Mouse (Mus musculus) hindbrain, embryonic 14.5 days (tissue): ENCODE results near the gene Arsb. TPM values are rescaled to one million over a fixed set of nuclear protein-coding genes. Genes with fewer than 3 reads are reported as not detected.

Source experiments
- ATAC-seq: fragments of 200-750 bp; cut with Nextera tagmentation; 2 replicates; pipeline ENCODE4 v1.8.0; 2017; ENCODE audit warnings: moderate number of reproducible peaks, mild to moderate bottlenecking, moderate TSS enrichment, moderate library complexity; ENCODE audit not compliant: low FRiP score
- DNase-seq: peaks from one replicate; pipeline ENCODE4 v3.0.0-alpha.2; 2015; ENCODE audit warnings: low spot score
- H3K27ac ChIP-seq: fragments of 300-500 bp; sonication (generic); 2 replicates; pipeline ENCODE4 v1.5.1; 2014; ENCODE audit warnings: mild to moderate bottlenecking, moderate library complexity
- H3K27me3 ChIP-seq: fragments of 300-500 bp; sonication (generic); 2 replicates; pipeline ENCODE4 v1.6.1; 2014; ENCODE audit warnings: mild to moderate bottlenecking, low read length, mixed read lengths; ENCODE audit not compliant: control insufficient read depth, insufficient read depth
- H3K36me3 ChIP-seq: fragments of 300-500 bp; sonication (generic); replicated peaks from 2 replicates; pipeline ENCODE4 v1.6.1; 2014; ENCODE audit not compliant: control insufficient read depth, insufficient read depth
- H3K4me1 ChIP-seq: fragments of 300-500 bp; sonication (generic); replicated peaks from 2 replicates; pipeline ENCODE4 v1.6.1; 2014; ENCODE audit warnings: antibody characterized with exemption, low read length, mixed read lengths; ENCODE audit not compliant: control insufficient read depth, insufficient read depth
- H3K4me2 ChIP-seq: fragments of 300-500 bp; sonication (generic); replicated peaks from 2 replicates; pipeline ENCODE4 v1.6.1; 2014; ENCODE audit warnings: mild to moderate bottlenecking, moderate library complexity
- H3K4me3 ChIP-seq: fragments of 300-500 bp; sonication (generic); replicated peaks from 2 replicates; pipeline ENCODE4 v1.5.1; 2014; ENCODE audit warnings: mild to moderate bottlenecking, low read length
- H3K9ac ChIP-seq: fragments of 300-500 bp; sonication (generic); 2 replicates; pipeline ENCODE4 v1.6.1; 2014
- H3K9me3 ChIP-seq: fragments of 300-500 bp; sonication (generic); 2 replicates; pipeline ENCODE4 v1.6.1; 2016; ENCODE audit warnings: low read length; ENCODE audit not compliant: control insufficient read depth
- WGBS: fragments of 180-500 bp; shearing (Covaris S2); extraction: QIAGEN DNeasy Blood & Tissue Kit; methylation state at CpG from one replicate; pipeline ENCODE4 v1.1.7; 2014; 5-methylcytosine and 5-hydroxymethylcytosine counted together
- polyA plus RNA-seq: library from polyadenylated mRNA; unstranded; fragments of >200 nt; fragmentation: Nextera tagmentation; extraction: Ambion mirVana; gene quantifications from 2 replicates; pipeline ENCODE4 v1.2.1, GENCODE M21; 2014

Gene Arsb
- polyA plus RNA-seq, 1 experiment from 2014 or later = 10.9 TPM

DNA sequence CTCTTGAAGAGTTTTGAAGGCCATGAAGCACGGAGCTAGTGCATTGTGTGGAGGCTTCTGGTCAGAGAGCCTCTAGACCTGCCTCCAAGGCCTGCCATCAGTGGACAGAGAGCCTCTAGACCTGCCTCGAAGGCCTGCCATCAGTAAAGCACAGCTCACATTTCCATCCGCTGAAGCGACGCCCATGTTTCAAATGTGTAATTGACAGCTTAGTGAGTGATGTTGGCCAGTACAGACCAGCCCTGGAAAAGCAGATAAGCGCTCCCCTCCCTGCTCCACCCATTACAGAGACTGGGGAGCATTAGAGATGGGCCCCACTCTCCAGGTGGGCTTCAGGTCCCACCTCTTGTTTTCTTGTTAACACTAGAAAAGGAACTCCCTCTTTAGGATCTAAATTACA lies 13.9 kb upstream of the Arsb start:
- peaks cover 7% of the 10 kb centered on the region; the same call in 1 of the 2 replicates for H3K4me1 ChIP-seq
- no peak overlapping the region for H3K27ac ChIP-seq
- no peaks in the 10 kb centered on the region for H3K9me3 ChIP-seq
- DNase-seq = no peak
- H3K27me3 ChIP-seq = no peaks in the 10 kb centered on the region
- ATAC-seq = no peak
- H3K4me3 ChIP-seq = no peak overlapping the region
- no peak overlapping the region for H3K9ac ChIP-seq
- no peaks in the 10 kb centered on the region for H3K36me3 ChIP-seq
- no peak overlapping the region for H3K4me2 ChIP-seq
- 86% methylated on average over 6 of the region's 6 CpGs for WGBS

DNA sequence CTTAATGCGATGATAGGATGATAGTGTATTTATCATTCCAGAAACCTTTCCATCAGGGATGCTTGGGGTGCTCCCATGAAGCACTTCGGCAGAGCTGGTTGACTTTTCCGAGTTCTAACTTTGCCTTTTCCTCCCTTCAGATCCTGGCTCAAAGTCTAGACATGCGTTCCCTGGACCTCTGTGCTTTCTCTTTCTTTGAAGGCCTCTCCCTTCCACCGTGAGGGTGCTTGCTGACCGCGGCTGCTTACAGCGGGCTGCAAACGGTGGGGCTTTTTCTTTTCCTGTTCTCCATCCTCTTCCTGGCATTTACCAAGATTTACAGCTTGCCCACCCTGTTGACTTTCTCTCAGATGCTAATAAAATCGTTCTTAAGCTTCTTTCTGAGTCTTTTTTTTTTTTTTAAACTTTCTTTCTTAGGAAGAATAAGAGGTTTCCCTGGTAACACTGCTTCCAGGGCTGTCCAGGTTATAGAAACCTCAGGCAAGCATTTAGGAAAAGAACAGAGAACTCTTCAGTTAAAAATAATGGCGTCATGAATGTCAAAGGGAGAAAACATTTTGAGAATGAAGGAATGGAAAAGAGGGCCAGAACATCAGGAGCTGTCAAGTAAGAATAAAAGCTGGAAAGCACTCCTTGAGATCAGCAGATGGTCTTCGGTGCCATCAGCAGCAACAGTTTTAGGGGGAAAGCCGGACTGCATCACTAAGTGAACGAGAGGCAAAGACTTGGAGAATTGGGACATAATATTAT lies 13.1 kb upstream of the Arsb start:
- no peaks in the 10 kb centered on the region for H3K36me3 ChIP-seq
- DNase-seq (no peak), ATAC-seq (peak; percentile 27; the same call in 1 of the 2 replicates)
- no peak overlapping the region for H3K27ac ChIP-seq
- peaks cover 4% of the 10 kb centered on the region; the same call in 1 of the 2 replicates for H3K4me1 ChIP-seq
- no peak overlapping the region for H3K9ac ChIP-seq
- H3K27me3 ChIP-seq = no peaks in the 10 kb centered on the region
- H3K4me2 ChIP-seq = no peak overlapping the region
- WGBS = 32% methylated on average over 14 of the region's 14 CpGs
- H3K4me3 ChIP-seq = no peak overlapping the region
- H3K9me3 ChIP-seq = no peaks in the 10 kb centered on the region

DNA sequence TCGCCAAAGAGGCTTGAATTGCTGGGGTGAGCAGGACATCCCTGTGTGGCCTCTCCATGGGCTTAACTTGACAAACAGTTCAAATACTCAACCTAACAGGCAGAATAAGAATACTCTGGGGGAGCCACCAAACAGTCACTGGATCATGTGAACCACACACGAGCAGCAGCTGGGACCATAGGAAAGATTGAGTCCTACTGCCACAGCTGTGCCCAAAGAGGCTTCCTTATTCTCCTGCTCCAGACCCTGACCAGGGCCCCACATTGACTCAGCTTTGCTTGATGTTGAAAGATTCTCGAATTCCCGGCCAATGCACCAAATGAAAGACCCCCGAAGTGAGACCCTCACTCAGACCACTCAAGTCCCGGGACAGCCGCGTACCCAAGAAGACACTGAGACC lies 9.6 kb upstream of the Arsb start:
- DNase-seq (no peak), ATAC-seq (no peak)
- Histone ChIP-seq H3K4me1 (no peaks in the 10 kb centered on the region), H3K9me3 (no peaks in the 10 kb centered on the region), H3K27me3 (no peaks in the 10 kb centered on the region), H3K4me2 (no peak overlapping the region), H3K36me3 (no peaks in the 10 kb centered on the region), H3K27ac (no peak overlapping the region), H3K9ac (no peak overlapping the region), H3K4me3 (no peak overlapping the region)
- WGBS = 97% methylated on average over 8 of the region's 8 CpGs

DNA sequence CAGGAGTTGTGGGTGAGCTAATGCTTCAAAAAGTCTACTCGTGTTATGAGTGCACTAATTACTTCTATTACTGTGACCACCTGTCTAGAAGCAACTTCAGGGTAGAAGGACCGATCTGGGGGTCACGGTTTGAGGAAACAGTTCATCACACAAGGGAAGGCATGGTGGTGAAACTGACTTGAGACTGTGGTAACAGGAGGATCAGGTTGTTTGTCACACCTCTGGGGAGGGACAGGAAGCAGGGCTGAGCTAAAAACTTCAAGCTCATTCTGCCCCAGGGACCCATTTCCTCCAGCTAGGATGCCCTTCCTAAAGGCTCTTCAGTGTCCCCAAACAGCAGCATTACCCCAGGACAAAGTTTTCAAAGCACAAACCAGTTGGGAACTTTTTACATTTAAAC lies 8.6 kb upstream of the Arsb start:
- DNase-seq (no peak), ATAC-seq (no peak)
- WGBS = 89% methylated on average over 3 of the region's 3 CpGs
- Histone ChIP-seq H3K4me2 (no peak overlapping the region), H3K9ac (no peak overlapping the region), H3K36me3 (no peaks in the 10 kb centered on the region), H3K4me3 (no peak overlapping the region), H3K27me3 (no peaks in the 10 kb centered on the region), H3K9me3 (no peaks in the 10 kb centered on the region), H3K4me1 (no peaks in the 10 kb centered on the region), H3K27ac (no peak overlapping the region)

GRCm38 (mm10) chr13:93764321-93764973 lies 7.0 kb upstream of the Arsb start:
- WGBS = 92% methylated on average over 13 of the region's 13 CpGs
- no peaks in the 10 kb centered on the region for H3K9me3 ChIP-seq
- H3K4me2 ChIP-seq = no peak overlapping the region
- DNase-seq = no peak
- ATAC-seq = no peak
- no peak overlapping the region for H3K4me3 ChIP-seq
- H3K4me1 ChIP-seq = no peaks in the 10 kb centered on the region
- H3K27ac ChIP-seq = no peak overlapping the region
- no peaks in the 10 kb centered on the region for H3K36me3 ChIP-seq
- no peaks in the 10 kb centered on the region for H3K27me3 ChIP-seq
- H3K9ac ChIP-seq = no peak overlapping the region

GRCm38 (mm10) chr13:93771031-93771587 lies 321 bp upstream of the Arsb start:
- Histone ChIP-seq H3K4me1 (peaks cover 17% of the 10 kb centered on the region), H3K36me3 (no peaks in the 10 kb centered on the region), H3K27ac (peak overlapping the region; percentile 87), H3K4me3 (peak overlapping the region; percentile 60), H3K27me3 (no peaks in the 10 kb centered on the region), H3K9me3 (no peaks in the 10 kb centered on the region), H3K4me2 (peak overlapping the region; percentile 94), H3K9ac (peak overlapping the region; percentile 87)
- WGBS = 37% methylated on average over 9 of the region's 9 CpGs
- no peak for DNase-seq
- ATAC-seq = peak; percentile 38

GRCm38 (mm10) chr13:93772279-93772636 lies 828 bp downstream of the Arsb start:
- H3K27me3 ChIP-seq = no peaks in the 10 kb centered on the region
- DNase-seq = no peak
- peak overlapping the region; percentile 87 for H3K9ac ChIP-seq
- WGBS = 34% methylated on average over 8 of the region's 8 CpGs
- H3K4me3 ChIP-seq = peak overlapping the region; percentile 60
- peaks cover 17% of the 10 kb centered on the region for H3K4me1 ChIP-seq
- no peaks in the 10 kb centered on the region for H3K9me3 ChIP-seq
- peak; percentile 49; the same call in 1 of the 2 replicates for ATAC-seq
- peak overlapping the region; percentile 94 for H3K4me2 ChIP-seq
- H3K36me3 ChIP-seq = no peaks in the 10 kb centered on the region
- H3K27ac ChIP-seq = peak overlapping the region; percentile 87

DNA sequence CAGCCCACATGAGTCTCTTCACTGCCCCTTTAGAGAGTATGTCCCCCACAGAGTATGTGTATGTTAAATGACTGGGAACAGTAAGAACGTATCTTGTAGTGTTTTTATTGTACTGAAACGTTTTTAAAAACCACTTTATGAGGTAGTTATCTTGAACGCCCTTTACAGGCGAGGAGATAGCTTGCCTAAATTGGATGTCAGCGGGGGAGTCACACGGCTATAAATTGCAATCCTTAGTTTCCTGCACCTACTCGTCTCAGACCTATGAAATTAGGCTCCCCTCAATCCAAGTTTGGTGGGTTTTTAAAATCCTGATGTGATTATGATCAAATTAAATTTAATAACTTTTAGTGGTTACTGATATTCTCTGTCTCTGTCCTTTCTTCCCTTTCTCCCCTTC lies 1.4 kb downstream of the Arsb start:
- no peaks in the 10 kb centered on the region for H3K9me3 ChIP-seq
- H3K4me2 ChIP-seq = peak overlapping the region; percentile 94
- 76% methylated on average over 7 of the region's 7 CpGs for WGBS
- H3K4me3 ChIP-seq = no peak overlapping the region
- H3K27me3 ChIP-seq = no peaks in the 10 kb centered on the region
- H3K9ac ChIP-seq = peak overlapping the region; percentile 87; the same call in 1 of the 2 replicates
- no peaks in the 10 kb centered on the region for H3K36me3 ChIP-seq
- H3K27ac ChIP-seq = no peak overlapping the region
- peaks cover 17% of the 10 kb centered on the region for H3K4me1 ChIP-seq
- DNase-seq (no peak), ATAC-seq (no peak)

DNA sequence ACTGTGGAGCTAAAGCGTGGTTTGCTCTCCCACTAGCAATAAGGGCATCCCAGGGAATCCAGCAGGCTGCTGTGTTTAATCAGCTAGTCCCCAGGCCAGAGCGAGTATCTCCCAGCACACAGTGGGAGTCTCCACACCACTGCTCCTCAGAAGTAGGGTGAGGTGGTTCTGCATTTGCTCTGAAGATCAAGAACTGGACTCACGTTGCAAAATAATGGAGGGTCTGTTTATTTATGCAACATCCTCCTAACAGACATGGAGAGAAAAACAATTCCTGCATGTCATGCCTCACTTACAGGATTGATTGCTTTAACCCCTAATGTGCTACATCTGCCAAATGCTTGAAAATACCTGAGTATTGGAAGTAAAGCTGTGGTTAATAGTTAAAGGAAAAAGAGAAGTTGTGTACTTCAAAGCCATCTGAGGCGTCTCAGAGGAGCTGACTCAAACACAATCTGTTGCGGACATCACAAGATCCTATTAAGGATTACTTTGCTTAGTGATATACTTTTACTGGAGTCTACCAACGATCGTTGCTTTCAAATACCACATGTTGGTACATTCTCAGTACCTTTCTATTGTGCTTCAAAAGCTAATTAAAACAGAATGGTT lies 2.4 kb downstream of the Arsb start:
- WGBS = 68% methylated on average over 7 of the region's 7 CpGs
- ATAC-seq = no peak
- no peak overlapping the region for H3K9ac ChIP-seq
- no peaks in the 10 kb centered on the region for H3K36me3 ChIP-seq
- H3K4me3 ChIP-seq = no peak overlapping the region
- H3K4me2 ChIP-seq = no peak overlapping the region
- no peaks in the 10 kb centered on the region for H3K27me3 ChIP-seq
- H3K27ac ChIP-seq = no peak overlapping the region
- H3K9me3 ChIP-seq = no peaks in the 10 kb centered on the region
- H3K4me1 ChIP-seq = peaks cover 17% of the 10 kb centered on the region
- no peak for DNase-seq
